Mouse (Mus musculus): Measurements from ENCODE around the gene Musk. TPM values are rescaled to one million over a fixed set of nuclear protein-coding genes. Genes with fewer than 3 reads are reported as not detected.

Musk gene
- polyA plus RNA-seq, 1 experiment from 2014 or later, result not detected

DNA sequence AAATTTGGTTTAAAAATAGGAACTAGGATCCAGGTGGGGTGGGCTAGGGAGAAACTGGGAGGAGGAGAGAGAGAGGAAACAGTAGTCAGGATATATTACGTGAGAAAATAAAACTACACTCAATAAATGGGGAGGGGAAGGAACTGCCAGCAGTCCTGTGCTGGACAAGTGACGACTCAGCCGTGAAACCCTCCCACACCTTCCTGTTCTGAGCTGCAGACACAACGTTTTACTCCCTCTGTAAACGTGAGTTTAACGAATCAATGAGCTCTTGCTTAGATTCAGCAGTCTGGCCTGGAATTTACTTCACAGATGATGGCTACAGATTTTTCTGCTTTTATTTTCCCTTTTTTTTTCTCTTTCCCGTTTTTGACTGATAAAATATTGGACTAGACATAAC lies 18.8 kb downstream of the Musk start:
- Histone ChIP-seq H3K27me3 (replicated peaks; ENCODE audit: control insufficient read depth, insufficient read depth, low read length) (no peaks in the 10 kb centered on the region), H3K4me1 (replicated peaks; ENCODE audit: control insufficient read depth, insufficient read depth, low read length) (no peaks in the 10 kb centered on the region), H3K4me3 (replicated peaks; ENCODE audit: low read length) (no peak overlapping the region), H3K9me3 (ENCODE audit: control insufficient read depth, low read length) (no peaks in the 10 kb centered on the region), H3K36me3 (ENCODE audit: control insufficient read depth, insufficient read depth) (no peaks in the 10 kb centered on the region), H3K27ac (ENCODE audit: low read length) (no peak overlapping the region), H3K4me2 (ENCODE audit: low read length) (no peak overlapping the region), H3K9ac (replicated peaks; ENCODE audit: low read depth, low read length) (no peak overlapping the region)
- 44% methylated on average over 7 of the region's 7 CpGs for WGBS
- ATAC-seq, result no peak

- H3K36me3 ChIP-seq (ENCODE audit: control insufficient read depth, insufficient read depth), result no peaks in the 10 kb centered on the region
- no peaks in the 10 kb centered on the region for H3K9me3 ChIP-seq (ENCODE audit: control insufficient read depth, low read length)
- no peak overlapping the region for H3K4me2 ChIP-seq (ENCODE audit: low read length)
- 88% methylated on average over 2 of the region's 2 CpGs for WGBS
- no peak overlapping the region for H3K9ac ChIP-seq (replicated peaks; ENCODE audit: low read depth, low read length)
- no peaks in the 10 kb centered on the region for H3K4me1 ChIP-seq (replicated peaks; ENCODE audit: control insufficient read depth, insufficient read depth, low read length)
- H3K27me3 ChIP-seq (replicated peaks; ENCODE audit: control insufficient read depth, insufficient read depth, low read length), result no peaks in the 10 kb centered on the region
- ATAC-seq, result no peak
- H3K27ac ChIP-seq (ENCODE audit: low read length), result no peak overlapping the region
- no peak overlapping the region for H3K4me3 ChIP-seq (replicated peaks; ENCODE audit: low read length)
Observed at GRCm38 (mm10) chr4:58307421-58307820, 21.7 kb downstream of the Musk start.

DNA sequence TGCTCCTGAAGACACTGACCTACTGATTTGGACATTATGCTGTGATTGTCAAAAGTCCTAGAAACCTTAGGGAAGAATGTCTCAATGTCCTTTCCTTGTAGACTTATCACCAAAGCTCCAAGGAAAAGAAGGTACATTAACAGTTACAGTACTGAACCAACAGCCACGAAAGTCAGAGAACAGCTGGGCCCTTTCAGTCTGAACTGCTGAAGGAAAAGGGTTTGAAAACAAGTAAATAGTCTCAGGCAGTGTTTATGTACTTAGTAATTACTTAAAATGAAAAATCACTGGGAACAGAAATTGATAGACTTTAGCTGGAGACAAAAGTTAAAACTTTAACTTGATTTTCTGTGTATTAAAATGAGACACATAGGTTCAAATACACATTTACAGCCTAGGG lies 27.6 kb downstream of the Musk start:
- 78% methylated on average over 1 of the region's 1 CpGs for WGBS
- Histone ChIP-seq H3K36me3 (ENCODE audit: control insufficient read depth, insufficient read depth) (no peaks in the 10 kb centered on the region), H3K9me3 (ENCODE audit: control insufficient read depth, low read length) (no peaks in the 10 kb centered on the region), H3K27ac (ENCODE audit: low read length) (no peak overlapping the region), H3K9ac (replicated peaks; ENCODE audit: low read depth, low read length) (no peak overlapping the region), H3K27me3 (replicated peaks; ENCODE audit: control insufficient read depth, insufficient read depth, low read length) (no peaks in the 10 kb centered on the region), H3K4me2 (ENCODE audit: low read length) (no peak overlapping the region), H3K4me1 (replicated peaks; ENCODE audit: control insufficient read depth, insufficient read depth, low read length) (no peaks in the 10 kb centered on the region), H3K4me3 (replicated peaks; ENCODE audit: low read length) (no peak overlapping the region)
- no peak for ATAC-seq

DNA sequence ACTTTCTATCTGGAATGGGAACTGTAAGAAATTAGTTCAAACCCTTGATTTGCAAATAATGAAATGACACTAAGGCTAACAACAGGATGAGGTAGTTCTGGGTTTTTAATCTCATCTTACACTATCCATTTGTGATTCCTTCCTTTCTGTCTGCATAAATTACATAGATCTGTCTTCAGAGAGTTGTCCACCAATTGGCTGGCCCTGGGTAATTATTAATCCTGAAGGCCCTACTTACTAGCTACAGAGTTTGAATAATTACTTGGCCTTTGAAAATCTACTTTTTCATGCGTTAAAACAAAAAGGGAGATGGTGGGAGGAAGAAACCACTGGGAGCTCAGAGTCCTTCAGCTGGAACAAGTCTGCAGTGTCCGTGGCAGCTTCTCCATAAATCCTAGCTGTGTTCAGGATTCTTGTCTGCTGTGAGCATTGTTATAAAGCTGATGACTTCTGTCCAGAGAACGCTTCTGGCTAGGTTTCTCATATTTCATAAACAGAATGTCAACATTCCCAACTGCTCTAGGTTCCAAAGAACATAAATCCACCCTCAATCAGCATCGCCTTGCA lies 29.3 kb downstream of the Musk start:
- no peak overlapping the region for H3K4me3 ChIP-seq (replicated peaks; ENCODE audit: low read length)
- no peaks in the 10 kb centered on the region for H3K9me3 ChIP-seq (ENCODE audit: control insufficient read depth, low read length)
- H3K27me3 ChIP-seq (replicated peaks; ENCODE audit: control insufficient read depth, insufficient read depth, low read length), result no peaks in the 10 kb centered on the region
- no peak overlapping the region for H3K4me2 ChIP-seq (ENCODE audit: low read length)
- no peak overlapping the region for H3K27ac ChIP-seq (ENCODE audit: low read length)
- H3K4me1 ChIP-seq (replicated peaks; ENCODE audit: control insufficient read depth, insufficient read depth, low read length), result no peaks in the 10 kb centered on the region
- WGBS, result 74% methylated on average over 4 of the region's 4 CpGs
- no peak for ATAC-seq
- H3K9ac ChIP-seq (replicated peaks; ENCODE audit: low read depth, low read length), result no peak overlapping the region
- no peaks in the 10 kb centered on the region for H3K36me3 ChIP-seq (ENCODE audit: control insufficient read depth, insufficient read depth)

DNA sequence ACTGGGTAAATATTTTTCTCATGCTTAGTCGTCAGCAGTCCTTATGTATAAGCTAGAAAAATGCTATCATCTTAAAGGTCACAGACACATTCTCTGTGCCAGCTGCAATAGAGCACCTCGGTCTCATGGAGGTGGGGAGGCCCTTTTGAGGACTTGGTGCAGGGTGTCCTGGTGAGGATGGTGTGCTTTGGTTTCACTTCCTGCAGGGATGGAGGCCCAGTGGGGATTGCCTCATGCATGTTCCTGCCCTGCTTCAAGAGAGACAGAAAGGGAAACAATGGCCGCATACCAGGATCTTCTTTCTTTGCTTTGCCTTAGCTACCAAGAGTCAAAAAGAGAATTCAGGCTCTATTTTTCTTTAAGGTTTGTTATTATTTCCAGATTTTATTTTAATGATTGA lies 31.8 kb downstream of the Musk start:
- 83% methylated on average over 3 of the region's 3 CpGs for WGBS
- Histone ChIP-seq H3K4me2 (ENCODE audit: low read length) (no peak overlapping the region), H3K27me3 (replicated peaks; ENCODE audit: control insufficient read depth, insufficient read depth, low read length) (no peaks in the 10 kb centered on the region), H3K4me1 (replicated peaks; ENCODE audit: control insufficient read depth, insufficient read depth, low read length) (no peaks in the 10 kb centered on the region), H3K36me3 (ENCODE audit: control insufficient read depth, insufficient read depth) (no peaks in the 10 kb centered on the region), H3K4me3 (replicated peaks; ENCODE audit: low read length) (no peak overlapping the region), H3K27ac (ENCODE audit: low read length) (no peak overlapping the region), H3K9ac (replicated peaks; ENCODE audit: low read depth, low read length) (no peak overlapping the region), H3K9me3 (ENCODE audit: control insufficient read depth, low read length) (no peaks in the 10 kb centered on the region)
- ATAC-seq, result no peak

DNA sequence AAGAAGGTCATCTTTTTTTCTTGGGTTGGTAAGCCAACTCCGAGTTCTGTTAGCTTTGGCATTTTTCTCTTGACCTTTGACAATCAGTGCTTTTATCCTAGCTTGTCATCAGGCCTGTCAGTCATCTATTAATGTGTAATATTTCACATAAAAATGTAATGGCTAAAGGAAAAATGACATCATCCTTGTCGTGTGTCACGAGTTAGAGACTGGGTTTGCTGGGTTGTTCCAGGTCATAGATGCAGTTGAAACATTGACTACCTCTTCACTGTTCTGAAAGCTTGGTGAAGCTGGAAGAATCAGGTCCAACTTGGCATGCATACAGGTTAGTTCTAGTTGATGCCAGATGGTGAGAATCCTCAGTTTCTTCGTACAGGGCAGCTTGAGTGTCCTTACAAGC lies 34.5 kb downstream of the Musk start:
- Histone ChIP-seq H3K9ac (replicated peaks; ENCODE audit: low read depth, low read length) (no peak overlapping the region), H3K27ac (ENCODE audit: low read length) (no peak overlapping the region), H3K4me2 (ENCODE audit: low read length) (no peak overlapping the region), H3K4me1 (replicated peaks; ENCODE audit: control insufficient read depth, insufficient read depth, low read length) (no peaks in the 10 kb centered on the region), H3K36me3 (ENCODE audit: control insufficient read depth, insufficient read depth) (no peaks in the 10 kb centered on the region), H3K27me3 (replicated peaks; ENCODE audit: control insufficient read depth, insufficient read depth, low read length) (no peaks in the 10 kb centered on the region), H3K4me3 (replicated peaks; ENCODE audit: low read length) (no peak overlapping the region), H3K9me3 (ENCODE audit: control insufficient read depth, low read length) (no peaks in the 10 kb centered on the region)
- ATAC-seq, result no peak
- WGBS, result 83% methylated on average over 4 of the region's 4 CpGs

DNA sequence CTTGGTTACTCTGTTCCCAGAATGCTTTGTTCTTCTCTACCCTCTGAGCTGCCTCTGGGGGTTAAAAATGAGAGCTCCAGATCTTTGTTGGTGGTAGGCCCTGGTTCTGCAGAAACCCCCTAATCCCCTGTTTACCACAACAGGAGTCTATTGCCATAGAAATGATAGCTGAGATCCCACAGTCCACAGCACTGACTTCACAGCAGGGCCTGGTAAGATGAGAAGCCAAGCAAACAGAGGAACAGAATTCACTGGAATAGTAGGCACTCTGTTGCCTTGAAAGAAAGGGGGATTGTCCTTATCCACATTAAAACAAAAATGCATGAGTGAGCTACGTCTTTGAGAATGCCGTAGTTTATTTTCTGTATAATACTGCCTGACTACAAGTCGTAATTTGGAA lies 41.0 kb downstream of the Musk start:
- Histone ChIP-seq H3K4me1 (replicated peaks; ENCODE audit: control insufficient read depth, insufficient read depth, low read length) (no peaks in the 10 kb centered on the region), H3K36me3 (ENCODE audit: control insufficient read depth, insufficient read depth) (no peaks in the 10 kb centered on the region), H3K27me3 (replicated peaks; ENCODE audit: control insufficient read depth, insufficient read depth, low read length) (no peaks in the 10 kb centered on the region), H3K4me3 (replicated peaks; ENCODE audit: low read length) (no peak overlapping the region), H3K9me3 (ENCODE audit: control insufficient read depth, low read length) (no peaks in the 10 kb centered on the region), H3K4me2 (ENCODE audit: low read length) (no peak overlapping the region), H3K9ac (replicated peaks; ENCODE audit: low read depth, low read length) (no peak overlapping the region), H3K27ac (ENCODE audit: low read length) (no peak overlapping the region)
- no peak for ATAC-seq
- 10% methylated on average over 3 of the region's 3 CpGs for WGBS

DNA sequence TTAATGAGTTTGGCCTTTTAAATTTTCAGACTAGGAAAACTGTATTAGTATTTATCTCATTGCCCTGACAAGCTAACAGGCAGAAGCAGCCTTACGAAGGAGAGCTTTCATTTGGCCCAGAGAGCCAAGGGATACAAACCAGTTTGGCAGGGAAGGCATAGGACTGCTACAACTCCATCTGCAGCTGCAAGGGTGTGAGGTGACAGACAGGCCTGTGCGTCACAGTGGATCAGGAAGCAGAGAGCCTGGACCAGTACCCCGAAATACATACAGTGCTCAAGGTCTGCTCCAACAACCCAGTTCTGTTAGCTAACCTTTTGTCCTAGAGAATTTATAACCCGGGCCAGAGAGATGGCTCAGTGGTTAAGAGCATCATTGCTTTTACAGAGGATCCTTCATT lies 42.5 kb downstream of the Musk start:
- WGBS, result 81% methylated on average over 4 of the region's 4 CpGs
- no peak overlapping the region for H3K9ac ChIP-seq (replicated peaks; ENCODE audit: low read depth, low read length)
- no peak overlapping the region for H3K4me3 ChIP-seq (replicated peaks; ENCODE audit: low read length)
- no peaks in the 10 kb centered on the region for H3K4me1 ChIP-seq (replicated peaks; ENCODE audit: control insufficient read depth, insufficient read depth, low read length)
- ATAC-seq, result no peak
- no peaks in the 10 kb centered on the region for H3K9me3 ChIP-seq (ENCODE audit: control insufficient read depth, low read length)
- no peaks in the 10 kb centered on the region for H3K27me3 ChIP-seq (replicated peaks; ENCODE audit: control insufficient read depth, insufficient read depth, low read length)
- H3K4me2 ChIP-seq (ENCODE audit: low read length), result no peak overlapping the region
- no peaks in the 10 kb centered on the region for H3K36me3 ChIP-seq (ENCODE audit: control insufficient read depth, insufficient read depth)
- H3K27ac ChIP-seq (ENCODE audit: low read length), result no peak overlapping the region

DNA sequence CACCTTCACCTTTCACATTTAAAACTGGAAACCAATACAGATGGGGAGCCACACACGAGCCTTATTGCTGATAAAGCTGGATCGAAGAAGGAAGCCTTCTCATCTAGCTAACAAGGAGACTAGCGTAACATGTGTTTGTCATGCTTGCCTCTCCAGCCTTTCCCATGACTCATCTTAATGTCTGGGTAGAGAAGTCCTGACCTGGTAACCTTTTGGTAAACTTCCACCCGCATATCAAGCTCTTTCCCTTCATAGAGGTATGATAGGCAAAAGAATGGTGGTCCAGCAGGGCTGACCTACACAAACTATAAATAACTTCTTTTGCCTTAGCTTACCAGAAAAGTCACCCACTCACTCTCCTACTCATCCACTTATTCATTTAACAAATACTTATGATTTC lies 44.3 kb downstream of the Musk start:
- Histone ChIP-seq H3K4me2 (ENCODE audit: low read length) (no peak overlapping the region), H3K9ac (replicated peaks; ENCODE audit: low read depth, low read length) (no peak overlapping the region), H3K4me1 (replicated peaks; ENCODE audit: control insufficient read depth, insufficient read depth, low read length) (no peaks in the 10 kb centered on the region), H3K9me3 (ENCODE audit: control insufficient read depth, low read length) (no peaks in the 10 kb centered on the region), H3K27me3 (replicated peaks; ENCODE audit: control insufficient read depth, insufficient read depth, low read length) (no peaks in the 10 kb centered on the region), H3K27ac (ENCODE audit: low read length) (no peak overlapping the region), H3K36me3 (ENCODE audit: control insufficient read depth, insufficient read depth) (no peaks in the 10 kb centered on the region), H3K4me3 (replicated peaks; ENCODE audit: low read length) (no peak overlapping the region)
- WGBS, result 89% methylated on average over 4 of the region's 4 CpGs
- no peak for ATAC-seq
